Mouse (Mus musculus) liver, embryonic 14.5 days (tissue): ENCODE results near the gene Siva1.

ENCODE experiments used
- CTCF ChIP-seq: IDR thresholded peaks from 2 replicates; pipeline ENCODE4 v1.5.1; 2016; ENCODE audit warnings: antibody characterized with exemption, low read depth, control low read depth
- EP300 ChIP-seq: IDR thresholded peaks from 2 replicates; pipeline ENCODE4 v1.6.1; 2016; ENCODE audit warnings: antibody characterized with exemption, low read depth

DNA sequence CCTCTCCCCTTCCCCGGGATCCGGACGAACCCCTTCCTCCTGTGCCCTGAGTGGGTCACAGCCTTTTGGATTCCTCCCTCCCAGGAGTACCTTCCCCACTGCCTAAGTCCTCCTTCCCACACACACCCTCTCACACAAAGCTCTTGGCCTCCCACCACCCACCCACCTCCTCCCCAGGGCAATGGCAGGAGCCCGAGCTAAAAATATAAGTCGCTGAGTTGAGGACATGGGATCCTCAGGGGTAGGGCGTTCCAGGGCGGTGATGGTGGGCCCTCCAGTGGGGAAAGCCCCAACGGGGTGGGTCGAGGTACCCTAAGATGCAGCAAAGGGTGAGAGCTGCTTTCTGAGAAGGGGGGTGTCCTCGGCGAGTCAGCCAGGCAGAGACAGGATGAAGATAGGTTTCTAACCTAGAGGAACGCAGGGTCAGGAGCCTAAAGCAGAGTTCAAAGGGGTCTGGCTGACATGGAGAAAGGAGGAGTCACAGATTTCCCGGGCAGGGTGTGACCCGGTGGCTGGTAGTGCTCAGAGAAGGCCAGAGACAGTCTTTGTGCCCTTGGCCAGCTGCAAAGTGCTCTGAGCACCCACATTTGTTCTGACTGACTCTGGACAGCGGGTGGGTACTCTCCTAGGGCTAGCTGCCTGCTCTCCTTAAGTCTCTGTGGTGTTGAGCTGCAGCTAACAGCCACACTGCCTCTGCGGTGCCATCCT is 24.0 kb upstream of the Siva1 start:
- TF ChIP-seq CTCF, result no peak
- no peak for TF ChIP-seq EP300
